Mouse (Mus musculus) lung, embryonic 14.5 days (tissue): ENCODE data around the gene Tbc1d10b. TPM values are rescaled to one million over a fixed set of nuclear protein-coding genes. Genes with fewer than 3 reads are reported as not detected.

ENCODE experiments used
- ATAC-seq: fragments of 200-750 bp; cut with Nextera tagmentation; 2 replicates; pipeline ENCODE4 v1.8.0; 2017; ENCODE audit warnings: mild to moderate bottlenecking, moderate TSS enrichment, moderate library complexity; ENCODE audit not compliant: insufficient read depth
- DNase-seq: peaks from one replicate; pipeline ENCODE4 v3.0.0-alpha.2; 2015
- H3K27ac ChIP-seq: fragments of 300-500 bp; sonication (generic); 2 replicates; pipeline ENCODE4 v1.5.1; 2014; ENCODE audit warnings: low read depth, mild to moderate bottlenecking, moderate library complexity
- H3K27me3 ChIP-seq: fragments of 300-500 bp; sonication (generic); 2 replicates; pipeline ENCODE4 v1.6.1; 2014; ENCODE audit warnings: low read length, control low read depth; ENCODE audit not compliant: insufficient read depth
- H3K36me3 ChIP-seq: fragments of 300-500 bp; sonication (generic); 2 replicates; pipeline ENCODE4 v1.6.1; 2014; ENCODE audit warnings: control low read depth; ENCODE audit not compliant: insufficient read depth
- H3K4me1 ChIP-seq: fragments of 300-500 bp; sonication (generic); 2 replicates; pipeline ENCODE4 v1.6.1; 2014; ENCODE audit warnings: antibody characterized with exemption, control low read depth; ENCODE audit not compliant: insufficient read depth
- H3K4me2 ChIP-seq: fragments of 300-500 bp; sonication (generic); 2 replicates; pipeline ENCODE4 v1.6.1; 2014; ENCODE audit warnings: mild to moderate bottlenecking
- H3K4me3 ChIP-seq: fragments of 300-500 bp; sonication (generic); 2 replicates; pipeline ENCODE4 v1.5.1; 2014; ENCODE audit warnings: low read depth, low read length
- H3K9ac ChIP-seq: fragments of 300-500 bp; sonication (generic); 2 replicates; pipeline ENCODE4 v1.6.1; 2014
- H3K9me3 ChIP-seq: fragments of 300-500 bp; sonication (generic); 2 replicates; pipeline ENCODE4 v1.6.1; 2016; ENCODE audit warnings: low read depth, low read length, control low read depth
- CTCF ChIP-seq: IDR thresholded peaks from 2 replicates; pipeline ENCODE4 v1.5.1; 2016; ENCODE audit warnings: antibody characterized with exemption, low read depth
- WGBS: fragments of 180-500 bp; shearing (Covaris S2); extraction: QIAGEN DNeasy Blood & Tissue Kit; methylation state at CpG from one replicate; pipeline ENCODE4 v1.1.7; 2014; 5-methylcytosine and 5-hydroxymethylcytosine counted together
- polyA plus RNA-seq: library from polyadenylated mRNA; unstranded; fragments of >200 nt; fragmentation: Nextera tagmentation; extraction: Ambion mirVana; gene quantifications from 2 replicates; pipeline ENCODE4 v1.2.1, GENCODE M21; 2014

Tbc1d10b gene
- polyA plus RNA-seq, 1 experiment from 2014 or later: 33.7 TPM

GRCm38 (mm10) chr7:127211014-127211745, 2.9 kb upstream of the Tbc1d10b start:
- no peak for DNase-seq
- WGBS: 74% methylated on average over 5 of the region's 5 CpGs
- Histone ChIP-seq H3K4me1 (peaks cover 7% of the 10 kb centered on the region; the same call in 1 of the 2 replicates), H3K9me3 (no peaks in the 10 kb centered on the region), H3K9ac (no peak overlapping the region), H3K27ac (no peak overlapping the region), H3K4me3 (no peak overlapping the region), H3K4me2 (no peak overlapping the region), H3K36me3 (no peaks in the 10 kb centered on the region), H3K27me3 (peaks cover 4% of the 10 kb centered on the region; the same call in 1 of the 2 replicates)
- no peak for ATAC-seq
- no peak for TF ChIP-seq CTCF

- H3K4me1 ChIP-seq: peaks cover 7% of the 10 kb centered on the region
- ATAC-seq: no peak
Observed at GRCm38 (mm10) chr7:127210266-127210665, 2.0 kb upstream of the Tbc1d10b start.

GRCm38 (mm10) chr7:127209851-127210250, 1.6 kb upstream of the Tbc1d10b start:
- peaks cover 4% of the 10 kb centered on the region; the same call in 1 of the 2 replicates for H3K36me3 ChIP-seq
- 0 out of 2 replicates have a peak overlapping the region, but pooled peaks have one; percentile 28 for H3K9ac ChIP-seq
- H3K27ac ChIP-seq: no peak overlapping the region
- H3K4me2 ChIP-seq: peak overlapping the region; percentile 96
- H3K4me3 ChIP-seq: no peak overlapping the region; the same call in 1 of the 2 replicates
- TF ChIP-seq CTCF: no peak
- DNase-seq (no peak), ATAC-seq (no peak)
- peaks cover 4% of the 10 kb centered on the region; the same call in 1 of the 2 replicates for H3K27me3 ChIP-seq
- H3K9me3 ChIP-seq: no peaks in the 10 kb centered on the region
- WGBS: 74% methylated on average over 5 of the region's 5 CpGs
- H3K4me1 ChIP-seq: peaks cover 7% of the 10 kb centered on the region

More at GRCm38 (mm10) chr7:127210266-127210665, 2.0 kb upstream of the Tbc1d10b start:
- peaks cover 4% of the 10 kb centered on the region; the same call in 1 of the 2 replicates for H3K27me3 ChIP-seq
- no peak for TF ChIP-seq CTCF
- H3K36me3 ChIP-seq: peaks cover 1% of the 10 kb centered on the region; the same call in 1 of the 2 replicates
- H3K27ac ChIP-seq: no peak overlapping the region
- WGBS: 80% methylated on average over 4 of the region's 4 CpGs
- DNase-seq: no peak
- no peak overlapping the region for H3K9ac ChIP-seq
- no peaks in the 10 kb centered on the region for H3K9me3 ChIP-seq
- H3K4me3 ChIP-seq: no peak overlapping the region
- no peak overlapping the region for H3K4me2 ChIP-seq

- no peaks in the 10 kb centered on the region for H3K9me3 ChIP-seq
- peak within 1 kb of the TSS; percentile 82 for H3K27ac ChIP-seq
- ATAC-seq (peak; percentile 95), DNase-seq (peak; percentile 97)
- H3K4me2 ChIP-seq: peak within 1 kb of the TSS; percentile 96
- under 1% methylated on average over 33 of the region's 44 CpGs for WGBS
- H3K4me1 ChIP-seq: peaks cover 7% of the 10 kb centered on the region
- TF ChIP-seq CTCF: peak; percentile 66
- peak within 1 kb of the TSS; percentile 86 for H3K9ac ChIP-seq
- H3K4me3 ChIP-seq: peak within 1 kb of the TSS; percentile 74
- H3K36me3 ChIP-seq: peaks cover 10% of the 10 kb centered on the region
- no peaks in the 10 kb centered on the region for H3K27me3 ChIP-seq
Observed at GRCm38 (mm10) chr7:127208553-127209438, 528 bp upstream of the Tbc1d10b start, which contains the start of gene Mylpf. Mylpf (plus strand) TSS chr7:127208890.

DNA sequence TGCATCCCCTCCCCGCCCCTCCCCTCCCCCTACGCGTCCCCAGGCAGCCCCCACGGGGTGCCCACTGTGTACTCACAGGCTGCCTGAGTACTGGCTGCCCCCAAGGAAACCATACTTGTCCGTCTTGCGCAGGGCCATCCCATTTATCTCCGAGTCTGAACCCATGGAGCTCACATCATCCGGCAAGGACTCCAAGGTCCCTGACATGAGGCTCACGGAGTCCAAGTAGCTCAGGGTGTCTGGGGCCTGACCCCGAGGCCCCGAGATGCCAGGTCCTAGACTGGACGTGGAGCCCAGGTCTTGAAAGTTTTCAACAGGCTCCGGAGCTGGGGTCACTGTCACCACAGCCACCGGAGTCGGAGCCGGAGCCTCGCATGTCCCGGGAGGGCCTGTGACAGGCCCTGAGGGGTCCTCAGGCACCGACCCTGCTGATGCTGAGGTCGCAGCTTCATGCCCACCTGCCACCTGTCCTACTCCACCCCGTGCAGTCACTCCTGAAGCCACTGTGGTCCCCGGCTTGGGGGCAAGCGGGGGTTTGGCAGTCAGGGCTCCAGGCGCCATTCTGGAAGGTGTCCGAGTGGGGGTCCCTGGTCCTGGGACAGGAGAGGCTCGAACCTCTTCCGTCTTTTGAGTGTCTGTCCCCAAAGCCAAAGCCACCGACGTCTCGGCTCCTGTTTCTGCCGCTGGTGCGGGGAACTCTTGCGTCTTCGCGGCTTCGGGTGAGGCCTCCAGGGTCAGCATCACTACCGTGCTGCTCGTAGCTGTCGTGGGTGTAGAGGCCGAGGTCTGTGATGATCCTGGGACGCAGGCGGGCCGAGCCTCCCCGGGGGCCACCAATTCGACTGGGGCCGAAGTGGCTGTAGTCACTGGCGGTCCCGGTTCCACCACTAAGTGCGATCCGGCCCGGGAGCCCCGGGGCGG, 634 bp downstream of the Tbc1d10b start:
- no peak for TF ChIP-seq CTCF
- 0% methylated on average over 50 of the region's 53 CpGs for WGBS
- Histone ChIP-seq H3K36me3 (peaks cover 22% of the 10 kb centered on the region), H3K4me1 (peaks cover 7% of the 10 kb centered on the region), H3K4me2 (peak overlapping the region; percentile 96), H3K27ac (peak overlapping the region; percentile 82), H3K9me3 (no peaks in the 10 kb centered on the region), H3K9ac (peak overlapping the region; percentile 86), H3K4me3 (peak overlapping the region; percentile 74), H3K27me3 (no peaks in the 10 kb centered on the region)
- ATAC-seq: no peak; the same call in 1 of the 2 replicates
- DNase-seq: no peak

- DNase-seq: no peak
- Histone ChIP-seq H3K4me3 (peak overlapping the region; percentile 74), H3K4me2 (peak overlapping the region; percentile 96), H3K27me3 (no peaks in the 10 kb centered on the region), H3K36me3 (peaks cover 29% of the 10 kb centered on the region), H3K9me3 (no peaks in the 10 kb centered on the region), H3K9ac (peak overlapping the region; percentile 86), H3K4me1 (peaks cover 7% of the 10 kb centered on the region), H3K27ac (0 out of 2 replicates have a peak overlapping the region, but pooled peaks have one; percentile 82)
- 55% methylated on average over 2 of the region's 2 CpGs for WGBS
- no peak for TF ChIP-seq CTCF
- no peak for ATAC-seq
Observed at GRCm38 (mm10) chr7:127206606-127207005, 1.7 kb downstream of the Tbc1d10b start.
